Comparison of ENCODE assay signal across 16 mouse cellular contexts in the genomic region with DNA sequence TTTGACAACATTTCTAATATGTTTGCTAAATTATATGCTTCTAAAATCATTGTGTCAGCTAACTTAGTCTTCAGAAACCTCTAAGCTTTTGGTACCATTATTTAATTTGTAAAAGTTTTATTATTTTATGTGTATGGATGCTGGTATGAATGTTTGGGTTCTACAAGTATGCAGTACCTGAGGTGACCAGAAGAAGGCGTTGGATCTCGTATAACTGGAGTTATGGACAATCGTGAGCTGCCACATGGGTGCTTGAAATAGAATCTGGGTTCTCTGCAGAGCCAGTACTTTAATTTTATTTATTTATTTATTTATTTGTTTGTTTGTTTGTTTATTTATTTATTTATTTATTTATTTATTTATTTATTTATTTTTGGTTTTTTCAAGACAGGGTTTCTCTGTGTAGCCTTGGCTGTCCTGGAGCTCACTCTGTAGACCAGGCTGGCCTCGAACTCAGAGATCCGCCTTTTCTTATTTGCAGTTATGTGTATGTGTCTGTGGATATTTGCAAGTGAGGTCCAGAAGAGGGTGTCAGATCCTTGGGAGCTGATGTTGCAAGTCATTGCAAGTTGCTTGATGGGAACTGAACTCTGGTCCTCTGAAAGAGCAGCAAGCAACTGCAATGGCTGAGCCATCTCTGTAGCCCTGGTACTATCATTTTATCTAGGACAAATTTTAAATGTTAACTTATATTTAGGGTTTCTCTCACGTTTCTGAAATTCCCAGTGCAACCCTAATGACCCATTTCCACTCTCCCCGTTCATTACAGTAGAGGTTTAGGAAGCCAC. TPM values are rescaled to one million over a fixed set of nuclear protein-coding genes. Genes with fewer than 3 reads are reported as not detected.
DNase-seq lines count a peak whose midpoint lies in the region; ATAC-seq and TF ChIP-seq lines count a peak whose summit lies in the region.
"Had no signal": no experiment of that assay in that cellular context is flagged by ENCODE, and none has a peak within 500 bp of the region (broad histone marks: within the 10 kb centered on the region; RNA-seq: fewer than 3 reads in every experiment).

No protein-coding gene starts in this region.

- H3K4me1 ChIP-seq in forebrain, postnatal 0 days (ENCODE audit: insufficient read depth): no peaks in the 10 kb centered on the region
- H3K4me1 ChIP-seq in forebrain, embryonic 11.5 days (replicated peaks; ENCODE audit: control insufficient read depth, insufficient read depth, low read length): no peaks in the 10 kb centered on the region
- H3K4me1 ChIP-seq in midbrain, postnatal 0 days (ENCODE audit: insufficient read depth, low read length): no peaks in the 10 kb centered on the region
- no peaks in the 10 kb centered on the region for H3K4me1 ChIP-seq in midbrain, embryonic 10.5 days
- H3K4me1 ChIP-seq: embryonic facial prominence, embryonic 12.5 days; forebrain, embryonic 10.5 days had no signal

- no peak for DNase-seq in forebrain, postnatal 0 days
- no peak for DNase-seq in forebrain, embryonic 11.5 days (ENCODE audit: low spot score)
- DNase-seq in midbrain, postnatal 0 days (ENCODE audit: low spot score): no peak
- DNase-seq in midbrain, embryonic 10.5 days (ENCODE audit: low spot score): no peak
- peak; percentile 24 for DNase-seq in NIH3T3 (ENCODE audit: low read depth)
- peak; percentile 49 for DNase-seq in splenic B cell, adult 2 months (ENCODE audit: low read depth, low spot score)
- DNase-seq in adrenal gland, adult (ENCODE audit: inconsistent age in 2 of 2, low spot score in 1 of 2): no peak
- DNase-seq: cerebellum, postnatal 10 days; gastrocnemius, adult 2 months; heart, postnatal 4 days; kidney, adult 11 months; liver, embryonic 13.5 days had no signal

- H3K27ac ChIP-seq in forebrain, postnatal 0 days (ENCODE audit: low read depth, low read length): no peak overlapping the region
- no peak overlapping the region for H3K27ac ChIP-seq in forebrain, embryonic 11.5 days (ENCODE audit: low read depth, low read length)
- H3K27ac ChIP-seq in midbrain, postnatal 0 days (ENCODE audit: low read depth, low read length): no peak overlapping the region
- H3K27ac ChIP-seq in midbrain, embryonic 10.5 days (replicated peaks): no peak overlapping the region
- H3K27ac ChIP-seq: embryonic facial prominence, embryonic 12.5 days; forebrain, embryonic 10.5 days; gastrocnemius, adult 2 months; liver, embryonic 13.5 days had no signal

- TF ChIP-seq CTCF in forebrain, postnatal 0 days (IDR thresholded peaks at IDR 0.05; ENCODE audit: low read depth): 0 out of 2 replicates have a peak, but pooled peaks have one; percentile 8
- TF ChIP-seq CTCF in midbrain, postnatal 0 days (IDR thresholded peaks at IDR 0.05): peak; percentile 22

- no peaks in the 10 kb centered on the region for H3K36me3 ChIP-seq in forebrain, postnatal 0 days (ENCODE audit: insufficient read depth)
- no peaks in the 10 kb centered on the region for H3K36me3 ChIP-seq in forebrain, embryonic 11.5 days (ENCODE audit: control insufficient read depth, insufficient read depth, low read length)
- H3K36me3 ChIP-seq in midbrain, postnatal 0 days (ENCODE audit: insufficient read depth, low read length): no peaks in the 10 kb centered on the region
- H3K36me3 ChIP-seq in midbrain, embryonic 10.5 days: no peaks in the 10 kb centered on the region
- H3K36me3 ChIP-seq in splenic B cell, adult 2 months (ENCODE audit: control insufficient read depth, insufficient read depth, low read length, poor library complexity, severe bottlenecking): no peaks in the 10 kb centered on the region
- H3K36me3 ChIP-seq: embryonic facial prominence, embryonic 12.5 days; forebrain, embryonic 10.5 days; liver, embryonic 13.5 days had no signal

- no peaks in the 10 kb centered on the region for H3K9me3 ChIP-seq in forebrain, postnatal 0 days (ENCODE audit: low read length)
- no peaks in the 10 kb centered on the region for H3K9me3 ChIP-seq in forebrain, embryonic 11.5 days (ENCODE audit: control insufficient read depth, low read length)
- H3K9me3 ChIP-seq in midbrain, postnatal 0 days (ENCODE audit: low read length): no peaks in the 10 kb centered on the region
- H3K9me3 ChIP-seq in midbrain, embryonic 10.5 days (replicated peaks): no peaks in the 10 kb centered on the region
- H3K9me3 ChIP-seq: embryonic facial prominence, embryonic 12.5 days; forebrain, embryonic 10.5 days; liver, embryonic 13.5 days had no signal

- ATAC-seq in forebrain, postnatal 0 days: no peak
- no peak for ATAC-seq in forebrain, embryonic 11.5 days (replicated peaks; ENCODE audit: low FRiP score)
- no peak for ATAC-seq in midbrain, postnatal 0 days (ENCODE audit: low FRiP score)
- ATAC-seq in megakaryocyte-erythroid progenitor cell, adult 5-6 weeks (replicated peaks; ENCODE audit: low FRiP score, low TSS enrichment, poor library complexity, severe bottlenecking): no peak

- H3K4me2 ChIP-seq in forebrain, postnatal 0 days (ENCODE audit: low read depth): no peak overlapping the region
- H3K4me2 ChIP-seq in forebrain, embryonic 11.5 days (ENCODE audit: low read depth, low read length, severe bottlenecking): no peak overlapping the region
- H3K4me2 ChIP-seq in midbrain, postnatal 0 days (ENCODE audit: low read depth, low read length, poor library complexity, severe bottlenecking): no peak overlapping the region
- H3K4me2 ChIP-seq: embryonic facial prominence, embryonic 12.5 days; heart, embryonic 11.5 days had no signal

- WGBS in forebrain, postnatal 0 days: 78% methylated on average over 7 of the region's 7 CpGs
- 73% methylated on average over 7 of the region's 7 CpGs for WGBS in forebrain, embryonic 11.5 days
- 76% methylated on average over 7 of the region's 7 CpGs for WGBS in midbrain, postnatal 0 days
- 75% methylated on average over 7 of the region's 7 CpGs for WGBS in midbrain, embryonic 10.5 days

- H3K27me3 ChIP-seq in forebrain, postnatal 0 days (ENCODE audit: insufficient read depth, low read length): no peaks in the 10 kb centered on the region
- H3K27me3 ChIP-seq in forebrain, embryonic 11.5 days (ENCODE audit: control insufficient read depth, insufficient read depth, low read length): no peaks in the 10 kb centered on the region
- no peaks in the 10 kb centered on the region for H3K27me3 ChIP-seq in midbrain, postnatal 0 days (ENCODE audit: insufficient read depth, low read length)
- H3K27me3 ChIP-seq in midbrain, embryonic 10.5 days (ENCODE audit: low read depth, poor library complexity, severe bottlenecking): no peaks in the 10 kb centered on the region
- no peaks in the 10 kb centered on the region for H3K27me3 ChIP-seq in splenic B cell, adult 2 months (ENCODE audit: control insufficient read depth, insufficient read depth, low read length, poor library complexity, severe bottlenecking)
- H3K27me3 ChIP-seq: embryonic facial prominence, embryonic 12.5 days; liver, embryonic 13.5 days had no signal

- no peak overlapping the region for H3K4me3 ChIP-seq in forebrain, postnatal 0 days (ENCODE audit: low read depth, low read length)
- H3K4me3 ChIP-seq in forebrain, embryonic 11.5 days (ENCODE audit: low read depth, low read length): no peak overlapping the region
- no peak overlapping the region for H3K4me3 ChIP-seq in midbrain, postnatal 0 days (ENCODE audit: low read depth, low read length)
- H3K4me3 ChIP-seq in midbrain, embryonic 10.5 days: no peak overlapping the region
- H3K4me3 ChIP-seq: embryonic facial prominence, embryonic 12.5 days; forebrain, embryonic 10.5 days; gastrocnemius, adult 2 months; liver, embryonic 13.5 days had no signal

- no peak overlapping the region for H3K9ac ChIP-seq in forebrain, postnatal 0 days
- no peak overlapping the region for H3K9ac ChIP-seq in forebrain, embryonic 11.5 days (ENCODE audit: low read length)
- H3K9ac ChIP-seq in midbrain, postnatal 0 days (replicated peaks; ENCODE audit: low read length, poor library complexity, severe bottlenecking): no peak overlapping the region
- H3K9ac ChIP-seq: embryonic facial prominence, embryonic 12.5 days; liver, embryonic 13.5 days had no signal

RNA-seq across cellular contexts. Expression of a gene that starts 40.3 kb away (rescaled TPM):
- total RNA-seq in forebrain, postnatal 0 days (2014; rRNA removed): 50.0 and 60.1 TPM in 2 replicates
- polyA plus RNA-seq in forebrain, postnatal 0 days (2015; fragmentation: Nextera tagmentation; extraction: Ambion mirVana): 37.7 and 41.5 TPM in 2 replicates
- 198 and 216 TPM in 2 replicates for polyA plus RNA-seq in forebrain, embryonic 11.5 days (2014; fragmentation: Nextera tagmentation; extraction: Ambion mirVana)
- total RNA-seq in midbrain, postnatal 0 days (2014; rRNA removed): 16.6 and 34.5 TPM in 2 replicates
- polyA plus RNA-seq in midbrain, postnatal 0 days (2015; fragmentation: Nextera tagmentation; extraction: Ambion mirVana): 21.5 and 25.8 TPM in 2 replicates
- polyA plus RNA-seq in midbrain, embryonic 10.5 days (2016; fragmentation: Nextera tagmentation; extraction: Ambion mirVana): 175 and 184 TPM in 2 replicates
- total RNA-seq in megakaryocyte-erythroid progenitor cell, adult 5-6 weeks (2014; fragmentation: Nextera tagmentation): 284 and 385 TPM in 2 replicates
- 203 and 340 TPM in 2 replicates for total RNA-seq in megakaryocyte-erythroid progenitor cell, adult 5-6 weeks (2017)

Comparison
In these comparisons a context has a peak if more than half of its experiments do, and no peak if none do; other contexts are left out.
1. DNase-seq: peak in NIH3T3 (single experiment) and splenic B cell, adult 2 months (single experiment); none in forebrain, postnatal 0 days (single experiment), forebrain, embryonic 11.5 days (single experiment), midbrain, postnatal 0 days (single experiment), midbrain, embryonic 10.5 days (single experiment) and adrenal gland, adult (0 of 2).